Mouse (Mus musculus) adrenal gland, postnatal 25 days (tissue): ENCODE measurements around the gene Bcl2l10. TPM values are rescaled to one million over a fixed set of nuclear protein-coding genes. Genes with fewer than 3 reads are reported as not detected.

ENCODE experiments used
- DNase-seq: peaks from one replicate; pipeline ENCODE4 v3.0.0; 2021; ENCODE audit warnings: mixed read lengths
- long read RNA-seq: library from polyadenylated mRNA; stranded (forward); transcript quantifications from one replicate; pipeline ENCODE4 v2.0.0, GENCODE M21; 2021
- total RNA-seq: library from RNA; stranded (reverse); gene quantifications from 2 replicates; pipeline ENCODE4 v1.2.3, GENCODE M21; 2021

The Bcl2l10 gene
- not detected in 2 replicates for total RNA-seq
- long read RNA-seq = 0 reads

- no peak for DNase-seq
Observed at GRCm38 (mm10) chr9:75347458-75347857, at the start of gene Bcl2l10. Bcl2l10 (plus strand) TSS chr9:75347758.

GRCm38 (mm10) chr9:75299342-75299741 is 48.2 kb upstream of the Bcl2l10 start:
- no peak for DNase-seq

GRCm38 (mm10) chr9:75303033-75303432 is 44.5 kb upstream of the Bcl2l10 start:
- no peak for DNase-seq

GRCm38 (mm10) chr9:75303701-75304261 is 43.8 kb upstream of the Bcl2l10 start:
- no peak for DNase-seq

GRCm38 (mm10) chr9:75304286-75304685 is 43.3 kb upstream of the Bcl2l10 start:
- DNase-seq = no peak

GRCm38 (mm10) chr9:75306126-75306898 is 41.2 kb upstream of the Bcl2l10 start, which contains the start of gene Gnb5:
Gnb5 (plus strand) TSS chr9:75306288.
- DNase-seq = no peak

GRCm38 (mm10) chr9:75307015-75307414 is 40.5 kb upstream of the Bcl2l10 start:
- DNase-seq = no peak

GRCm38 (mm10) chr9:75308621-75309020 is 38.9 kb upstream of the Bcl2l10 start:
- DNase-seq = no peak

GRCm38 (mm10) chr9:75312008-75312407 is 35.5 kb upstream of the Bcl2l10 start:
- DNase-seq = peak; percentile 77

GRCm38 (mm10) chr9:75313138-75313831 is 34.3 kb upstream of the Bcl2l10 start:
- DNase-seq = no peak

GRCm38 (mm10) chr9:75313832-75314516 is 33.6 kb upstream of the Bcl2l10 start:
- DNase-seq = peak; percentile 86

- peak; percentile 20 for DNase-seq
Observed at GRCm38 (mm10) chr9:75314517-75315105, 32.9 kb upstream of the Bcl2l10 start.

GRCm38 (mm10) chr9:75315238-75315637 is 32.3 kb upstream of the Bcl2l10 start:
- DNase-seq = no peak

GRCm38 (mm10) chr9:75316771-75317170 is 30.8 kb upstream of the Bcl2l10 start:
- peak; percentile 26 for DNase-seq

GRCm38 (mm10) chr9:75318196-75318595 is 29.4 kb upstream of the Bcl2l10 start:
- DNase-seq = peak; percentile 44

GRCm38 (mm10) chr9:75319365-75319764 is 28.2 kb upstream of the Bcl2l10 start:
- DNase-seq = no peak

- DNase-seq = no peak
Observed at GRCm38 (mm10) chr9:75322099-75322885, 25.3 kb upstream of the Bcl2l10 start.

GRCm38 (mm10) chr9:75328047-75328446 is 19.5 kb upstream of the Bcl2l10 start:
- DNase-seq = no peak

GRCm38 (mm10) chr9:75330821-75331220 is 16.7 kb upstream of the Bcl2l10 start:
- DNase-seq = no peak

GRCm38 (mm10) chr9:75334440-75334839 is 13.1 kb upstream of the Bcl2l10 start:
- DNase-seq = no peak

GRCm38 (mm10) chr9:75338016-75338415 is 9.5 kb upstream of the Bcl2l10 start:
- DNase-seq = no peak
